10 mouse cellular contexts compared by ENCODE assay signal in genomic region chrX:23677511-23677910, GRCm38 (mm10).
"Had no signal": no experiment of that assay in that cellular context is flagged by ENCODE, and none has a peak within 500 bp of the region (broad histone marks: within the 10 kb centered on the region; RNA-seq: fewer than 3 reads in every experiment).

No protein-coding gene starts in this region.

- H3K9ac ChIP-seq: limb, embryonic 13.5 days; liver, embryonic 14.5 days; midbrain, embryonic 13.5 days; stomach, embryonic 15.5 days had no signal

- H3K27ac ChIP-seq: limb, embryonic 13.5 days; liver, embryonic 14.5 days; midbrain, embryonic 13.5 days; stomach, embryonic 15.5 days had no signal

- ATAC-seq: midbrain, embryonic 13.5 days had no signal

- H3K4me3 ChIP-seq: limb, embryonic 13.5 days; midbrain, embryonic 13.5 days; stomach, embryonic 15.5 days had no signal

- H3K36me3 ChIP-seq: limb, embryonic 13.5 days; midbrain, embryonic 13.5 days; stomach, embryonic 15.5 days had no signal

- DNase-seq: kidney, postnatal 25 days; left cerebral cortex, postnatal 4 days; lung, adult 18-20 months; right cerebral cortex, postnatal 14 days; thymus, adult 2 months; thymus, postnatal 25 days had no signal

- H3K4me2 ChIP-seq: limb, embryonic 13.5 days; midbrain, embryonic 13.5 days; stomach, embryonic 15.5 days had no signal

- H3K4me1 ChIP-seq: limb, embryonic 13.5 days; midbrain, embryonic 13.5 days; stomach, embryonic 15.5 days had no signal

- H3K27me3 ChIP-seq: limb, embryonic 13.5 days; midbrain, embryonic 13.5 days; stomach, embryonic 15.5 days had no signal

- H3K9me3 ChIP-seq: limb, embryonic 13.5 days; midbrain, embryonic 13.5 days; stomach, embryonic 15.5 days had no signal
